Mouse (Mus musculus) bone marrow, adult 2 months (tissue): Measurements from ENCODE around the gene Zcchc17.

Experiments
- CTCF ChIP-seq: fragments of 200-500 bp; IDR thresholded peaks from 2 replicates; pipeline ENCODE4 v1.5.1; 2011; ENCODE audit warnings: low read length, control low read depth; ENCODE audit not compliant: control insufficient read depth, insufficient read depth
- POLR2A ChIP-seq: fragments of 200-500 bp; IDR thresholded peaks from 2 replicates; pipeline ENCODE4 v1.6.1; 2011; ENCODE audit warnings: low read depth, mild to moderate bottlenecking, control low read depth, low read length, borderline replicate concordance; ENCODE audit not compliant: control insufficient read depth

GRCm38 (mm10) chr4:130316691-130317090 lies 43.1 kb downstream of the Zcchc17 start:
- TF ChIP-seq POLR2A = no peak
- no peak for TF ChIP-seq CTCF
